Mouse (Mus musculus): ENCODE measurements around the gene Fam174b. TPM values are rescaled to one million over a fixed set of nuclear protein-coding genes. Genes with fewer than 3 reads are reported as not detected.

Gene Fam174b
- total RNA-seq, 4 experiments from 2014 or later: 2.2 to 3.8 (median 3.0) TPM

- DNase-seq (ENCODE audit: low spot score in 2 of 2): no peak
Observed at GRCm38 (mm10) chr7:73749339-73749738, 9.2 kb downstream of the Fam174b start.

- no peak for DNase-seq (ENCODE audit: low spot score in 2 of 2)
Observed at GRCm38 (mm10) chr7:73749983-73750382, 9.9 kb downstream of the Fam174b start.

GRCm38 (mm10) chr7:73753598-73753997 is 13.5 kb downstream of the Fam174b start:
- DNase-seq (ENCODE audit: low spot score in 2 of 2): no peak

GRCm38 (mm10) chr7:73755377-73756110 is 15.4 kb downstream of the Fam174b start:
- DNase-seq (ENCODE audit: low spot score in 2 of 2): no peak

GRCm38 (mm10) chr7:73761691-73762189 is 21.6 kb downstream of the Fam174b start:
- no peak for DNase-seq (ENCODE audit: low spot score in 2 of 2)

GRCm38 (mm10) chr7:73764679-73765078 is 24.6 kb downstream of the Fam174b start:
- DNase-seq (ENCODE audit: low spot score in 2 of 2): no peak

GRCm38 (mm10) chr7:73765186-73765903 is 25.2 kb downstream of the Fam174b start:
- DNase-seq (ENCODE audit: low spot score in 2 of 2): no peak

GRCm38 (mm10) chr7:73769224-73769623 is 29.1 kb downstream of the Fam174b start:
- peak; percentile 9 to 31 for DNase-seq (ENCODE audit: low spot score in 2 of 2)

- DNase-seq (ENCODE audit: low spot score in 2 of 2): no peak
Observed at GRCm38 (mm10) chr7:73771384-73772274, 31.5 kb downstream of the Fam174b start.

GRCm38 (mm10) chr7:73772275-73772765 is 32.2 kb downstream of the Fam174b start:
- DNase-seq (ENCODE audit: low spot score in 2 of 2): no peak

- DNase-seq (ENCODE audit: low spot score in 2 of 2): no peak
Observed at GRCm38 (mm10) chr7:73774781-73775180, 34.7 kb downstream of the Fam174b start.

- DNase-seq (ENCODE audit: low spot score in 2 of 2): no peak
Observed at GRCm38 (mm10) chr7:73777777-73778176, 37.7 kb downstream of the Fam174b start.

GRCm38 (mm10) chr7:73784736-73785428 is 44.8 kb downstream of the Fam174b start:
- DNase-seq (ENCODE audit: low spot score in 2 of 2): no peak

GRCm38 (mm10) chr7:73785815-73786214 is 45.7 kb downstream of the Fam174b start:
- DNase-seq (ENCODE audit: low spot score in 2 of 2): no peak

GRCm38 (mm10) chr7:73787513-73787912 is 47.4 kb downstream of the Fam174b start:
- no peak for DNase-seq (ENCODE audit: low spot score in 2 of 2)

- no peak for DNase-seq (ENCODE audit: low spot score in 2 of 2)
Observed at GRCm38 (mm10) chr7:73791096-73791495, 51.0 kb downstream of the Fam174b start.

- DNase-seq (ENCODE audit: low spot score in 2 of 2): no peak
Observed at GRCm38 (mm10) chr7:73792155-73792554, 52.1 kb downstream of the Fam174b start.

GRCm38 (mm10) chr7:73792641-73793040 is 52.5 kb downstream of the Fam174b start:
- no peak for DNase-seq (ENCODE audit: low spot score in 2 of 2)

- no peak for DNase-seq (ENCODE audit: low spot score in 2 of 2)
Observed at GRCm38 (mm10) chr7:73809261-73809660, 69.2 kb downstream of the Fam174b start.

GRCm38 (mm10) chr7:73811439-73811838 is 71.3 kb downstream of the Fam174b start:
- DNase-seq (ENCODE audit: low spot score in 2 of 2): no peak

GRCm38 (mm10) chr7:73812176-73812575 is 72.1 kb downstream of the Fam174b start:
- DNase-seq (ENCODE audit: low spot score in 2 of 2): no peak
